Mouse (Mus musculus) CD8-positive naive resting alpha-beta T cell, adult 2 months (primary cell): ENCODE results near the gene Palm2.
"Not testable (repeated sequence)": the region's sequence is repeated elsewhere in the genome, so short reads cannot be mapped to it uniquely, and the experiment has no call there.

ENCODE experiments used
- DNase-seq, 2 experiments: peaks; one replicate each; pipeline ENCODE4 v3.0.0; 2022; ENCODE audit warnings: low read depth in 2 of 2, low spot score in 2 of 2

Gene Palm2

DNA sequence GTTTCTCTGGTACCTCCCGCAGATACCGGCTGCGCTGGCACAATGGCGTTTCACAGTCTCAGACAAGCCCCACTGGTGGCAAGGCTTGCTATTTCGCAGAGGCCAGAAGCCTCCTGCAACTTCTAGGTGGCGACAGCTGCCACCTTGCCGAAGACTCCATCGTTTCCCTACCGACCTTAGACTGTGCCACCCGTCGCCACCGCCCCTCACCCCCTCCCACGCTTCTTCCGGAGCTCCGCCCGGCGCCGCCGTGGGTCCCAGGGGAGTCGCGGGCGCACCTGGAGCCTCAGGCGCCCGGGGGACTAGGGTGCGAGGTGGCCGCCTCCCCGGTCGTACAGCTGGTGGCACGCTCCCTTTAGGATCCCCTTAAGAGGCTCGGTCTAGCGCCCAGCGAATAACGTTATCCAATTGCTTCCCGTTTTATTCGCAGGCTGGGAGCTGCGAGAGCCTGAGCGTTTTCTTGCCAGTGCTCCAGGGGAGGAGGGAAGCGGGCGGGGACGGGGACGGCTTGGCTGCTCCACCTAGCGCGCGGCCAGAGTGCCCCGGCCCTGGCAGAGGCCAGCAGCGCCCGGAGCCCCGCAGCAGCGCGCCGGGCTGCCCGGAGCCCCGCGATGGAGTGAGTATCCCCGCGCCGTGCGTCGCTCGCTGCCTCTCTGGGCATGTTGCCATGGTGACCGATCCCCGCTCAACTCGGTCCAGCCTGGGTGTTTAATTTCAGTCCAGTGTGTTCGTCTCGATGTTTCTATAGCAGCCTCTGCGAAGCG is at the start of gene Palm2:
TSS of gene Palm2 (plus strand) at position 307 of the 764 bp plus-strand sequence.
- no peak for DNase-seq

DNA sequence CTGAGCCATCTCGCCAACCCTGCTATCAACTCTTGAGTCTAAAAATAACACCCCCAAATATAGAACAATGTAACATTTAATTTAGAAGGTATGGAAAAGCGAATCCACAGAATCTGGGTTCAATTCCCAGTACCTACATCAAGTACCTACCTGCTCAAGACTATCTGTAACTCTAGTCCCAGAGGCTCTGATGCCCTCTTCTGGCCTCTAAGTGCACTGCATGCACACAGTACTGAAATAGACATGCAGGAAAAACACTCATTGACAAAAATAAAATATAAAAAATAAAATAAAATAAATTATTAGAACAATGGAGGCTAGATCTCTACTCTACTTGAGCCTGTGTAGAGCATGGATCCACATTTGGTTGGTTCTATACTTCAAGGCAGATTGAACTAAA is 49.7 kb upstream of the Palm2 start:
- no peak for DNase-seq

- DNase-seq, result no peak
These were observed 42.9 kb upstream of the Palm2 start for GRCm38 (mm10) chr4:57391103-57391502.

DNA sequence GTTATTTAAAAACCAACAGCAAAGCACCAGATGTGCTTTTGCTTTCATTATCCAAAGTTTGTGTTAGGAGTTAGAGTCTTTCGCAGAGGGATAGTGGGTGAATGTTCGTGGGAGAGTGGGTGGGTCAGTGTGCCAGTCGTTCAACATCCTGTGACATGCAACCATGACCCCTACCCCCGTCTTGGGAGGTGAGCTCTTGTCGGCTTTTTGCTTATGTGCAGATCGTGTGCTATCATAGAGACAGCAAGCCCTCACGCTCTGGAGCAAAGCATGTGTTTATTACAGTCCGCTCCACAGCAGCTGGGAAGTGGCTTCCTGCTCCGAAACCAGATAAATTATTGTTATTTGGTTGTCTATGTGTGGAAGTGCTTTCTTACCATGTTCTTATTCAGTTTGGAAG is 37.6 kb upstream of the Palm2 start:
- DNase-seq, result no peak

DNA sequence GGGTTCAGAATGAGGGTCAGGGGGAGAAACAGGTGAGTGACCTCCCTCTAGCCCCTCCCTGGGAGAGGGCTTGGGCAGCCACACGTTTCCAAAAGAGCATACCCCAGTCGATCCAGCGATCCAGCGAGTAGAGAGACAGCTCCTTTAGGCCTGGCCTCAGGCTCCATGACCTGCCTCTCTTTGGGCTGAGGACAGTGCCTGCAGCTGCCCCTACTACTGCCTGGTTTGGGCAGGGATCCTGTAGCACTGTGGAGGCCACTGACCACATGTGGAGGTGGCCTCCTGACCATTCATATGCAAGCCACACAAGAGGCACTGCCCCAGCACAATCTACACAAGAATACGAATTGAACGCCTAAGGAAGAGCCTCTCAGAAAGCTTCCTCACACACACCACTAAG is 21.7 kb upstream of the Palm2 start:
- DNase-seq, result not testable (repeated sequence)

DNA sequence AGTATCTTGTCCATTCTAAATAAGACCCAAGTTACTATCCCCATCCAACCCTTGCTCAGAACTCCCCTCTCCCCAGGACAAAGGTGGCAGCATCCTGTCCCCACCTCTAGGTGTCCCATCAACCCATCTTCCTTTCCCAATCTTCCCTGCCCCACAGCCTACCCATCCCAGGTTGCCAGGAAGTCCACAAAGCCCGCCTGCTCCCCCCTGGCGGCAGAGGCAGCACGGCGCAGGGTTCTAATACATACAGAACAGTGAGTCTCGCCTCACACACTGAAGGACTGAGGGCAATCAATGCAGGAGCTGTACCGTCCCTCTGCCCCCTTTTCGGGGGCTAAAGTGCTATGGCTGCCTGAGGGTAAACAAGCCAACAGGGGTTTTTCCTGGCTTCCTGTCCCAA is 21.0 kb upstream of the Palm2 start:
- no peak for DNase-seq

GRCm38 (mm10) chr4:57413670-57414069 is 20.4 kb upstream of the Palm2 start:
- not testable (repeated sequence) for DNase-seq

- DNase-seq, result no peak
These were observed 10.0 kb upstream of the Palm2 start for GRCm38 (mm10) chr4:57424011-57424410.

- DNase-seq, result no peak
These were observed 5.7 kb upstream of the Palm2 start for GRCm38 (mm10) chr4:57428317-57428716.

- DNase-seq, result no peak
These were observed 786 bp downstream of the Palm2 start for GRCm38 (mm10) chr4:57434705-57435360.

- DNase-seq, result no peak
These were observed 2.2 kb downstream of the Palm2 start for GRCm38 (mm10) chr4:57436286-57436685.

DNA sequence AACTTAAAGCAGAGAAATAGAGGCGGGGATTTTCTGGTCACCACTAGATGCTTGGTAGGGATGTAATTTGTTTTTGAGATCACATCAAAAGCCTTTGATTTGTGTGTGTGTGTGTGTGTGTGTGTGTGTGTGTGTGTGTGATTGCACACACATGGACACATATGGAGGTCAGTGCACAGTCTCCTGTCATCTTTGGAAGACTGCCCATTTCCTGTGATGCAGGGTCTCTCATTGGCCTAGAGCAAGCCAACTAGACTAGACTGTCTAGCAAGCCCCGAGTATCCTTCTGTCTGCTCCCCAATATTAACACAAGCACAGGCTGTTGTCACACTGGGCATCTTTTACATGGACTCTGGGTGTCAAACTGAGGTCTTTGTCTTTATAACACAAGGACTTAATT is 12.0 kb downstream of the Palm2 start:
- DNase-seq, result no peak

DNA sequence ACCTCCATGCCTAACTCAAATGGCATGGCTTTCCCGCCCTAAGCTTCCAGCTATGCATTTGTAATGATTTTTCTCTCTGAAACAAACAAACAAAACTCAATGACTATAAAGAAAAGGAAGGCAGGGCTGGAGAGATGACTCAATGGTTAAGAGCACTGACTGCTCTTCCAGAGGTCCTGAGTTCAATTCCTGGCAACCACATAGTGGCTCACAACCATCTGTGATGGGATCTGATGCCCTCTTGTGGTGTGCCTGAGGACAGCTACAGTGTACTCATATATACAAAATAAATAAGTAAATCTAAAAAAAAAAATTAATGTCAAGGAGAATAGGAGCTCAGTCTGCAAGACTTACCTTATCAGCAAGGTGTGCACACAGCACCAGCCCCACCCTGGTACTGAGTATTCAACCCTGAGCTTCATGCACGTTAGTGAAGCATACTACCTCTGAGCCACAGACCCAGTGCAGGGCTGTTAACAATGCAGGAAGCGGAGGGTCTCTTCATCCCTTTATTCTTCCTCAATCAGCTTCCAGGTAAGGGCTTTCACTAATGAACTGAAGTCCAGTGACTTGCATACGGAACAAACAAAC is 12.9 kb downstream of the Palm2 start:
- no peak for DNase-seq

GRCm38 (mm10) chr4:57451896-57452295 is 17.8 kb downstream of the Palm2 start:
- no peak for DNase-seq

- no peak for DNase-seq
These were observed 18.6 kb downstream of the Palm2 start for GRCm38 (mm10) chr4:57452661-57453060.

DNA sequence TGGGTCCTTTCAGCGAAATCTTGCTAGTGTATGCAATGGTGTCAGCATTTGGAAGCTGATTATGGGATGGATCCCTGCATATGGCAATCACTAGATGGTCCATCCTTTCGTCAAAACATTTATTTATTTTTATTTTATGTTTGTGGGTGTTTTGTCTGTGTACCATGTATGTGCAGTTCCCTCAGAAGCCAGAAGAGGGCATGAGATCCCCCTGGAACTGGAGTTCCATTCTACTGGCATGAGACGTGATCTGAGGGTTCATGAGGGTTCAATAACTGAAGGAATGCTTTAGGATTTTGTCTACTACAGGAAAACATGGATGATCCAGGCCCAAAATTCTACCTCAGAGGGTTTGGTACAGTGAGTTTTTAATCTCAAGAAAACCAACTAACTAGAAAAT is 28.3 kb downstream of the Palm2 start:
- no peak for DNase-seq

- DNase-seq, result no peak
These were observed 48.4 kb downstream of the Palm2 start for GRCm38 (mm10) chr4:57482435-57482834.

DNA sequence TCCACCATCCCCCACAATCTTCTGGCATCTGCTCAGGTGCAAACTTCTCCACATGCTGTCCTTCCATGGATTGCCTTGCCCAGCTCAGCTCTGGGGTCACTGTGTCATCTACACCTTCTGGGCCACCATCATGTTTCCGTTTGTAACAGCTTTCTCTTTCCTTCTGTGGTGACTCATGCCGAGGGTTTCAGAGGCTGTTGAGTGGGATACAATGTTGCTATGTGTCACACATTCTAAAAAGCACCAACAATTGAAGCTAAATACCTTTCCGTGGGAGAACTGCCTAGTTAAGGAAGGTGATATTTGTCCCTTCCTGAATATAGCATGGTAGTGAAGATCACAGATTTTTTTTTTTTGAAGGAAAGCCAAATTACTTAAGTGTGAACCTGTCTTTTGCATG is 52.3 kb downstream of the Palm2 start:
- no peak for DNase-seq

- no peak for DNase-seq
These were observed 55.8 kb downstream of the Palm2 start for GRCm38 (mm10) chr4:57489887-57490286.

GRCm38 (mm10) chr4:57504792-57505191 is 70.7 kb downstream of the Palm2 start:
- no peak for DNase-seq

DNA sequence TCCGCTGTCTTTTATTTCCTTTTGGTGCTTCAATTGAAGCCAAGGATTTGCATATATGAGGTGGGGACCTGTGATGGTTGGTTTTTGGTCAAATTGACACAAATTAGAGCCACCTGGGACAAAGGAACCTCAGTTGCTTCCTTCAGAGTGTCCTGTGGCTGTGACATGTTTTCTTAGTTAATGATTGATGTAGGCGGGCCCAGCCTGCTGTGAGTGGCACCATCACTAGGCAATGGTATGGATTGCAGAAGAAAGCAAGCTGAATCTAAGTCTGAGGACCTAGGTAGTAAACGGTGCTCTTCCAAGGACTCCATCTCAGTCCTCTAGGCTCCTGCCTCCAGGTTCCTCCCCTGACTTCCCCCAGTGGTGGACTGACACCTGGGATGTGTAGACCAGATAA is 76.5 kb downstream of the Palm2 start:
- no peak for DNase-seq

- DNase-seq, result no peak
These were observed 77.7 kb downstream of the Palm2 start for GRCm38 (mm10) chr4:57511734-57512133.
